Mouse (Mus musculus): ENCODE measurements at regions not wholly inside any gene's neighbourhood (a gene's known extent, or its start where the extent isn't known, plus 50 kb on each side); places are given as distances from the start of the nearest gene placed in this dataset.

DNA sequence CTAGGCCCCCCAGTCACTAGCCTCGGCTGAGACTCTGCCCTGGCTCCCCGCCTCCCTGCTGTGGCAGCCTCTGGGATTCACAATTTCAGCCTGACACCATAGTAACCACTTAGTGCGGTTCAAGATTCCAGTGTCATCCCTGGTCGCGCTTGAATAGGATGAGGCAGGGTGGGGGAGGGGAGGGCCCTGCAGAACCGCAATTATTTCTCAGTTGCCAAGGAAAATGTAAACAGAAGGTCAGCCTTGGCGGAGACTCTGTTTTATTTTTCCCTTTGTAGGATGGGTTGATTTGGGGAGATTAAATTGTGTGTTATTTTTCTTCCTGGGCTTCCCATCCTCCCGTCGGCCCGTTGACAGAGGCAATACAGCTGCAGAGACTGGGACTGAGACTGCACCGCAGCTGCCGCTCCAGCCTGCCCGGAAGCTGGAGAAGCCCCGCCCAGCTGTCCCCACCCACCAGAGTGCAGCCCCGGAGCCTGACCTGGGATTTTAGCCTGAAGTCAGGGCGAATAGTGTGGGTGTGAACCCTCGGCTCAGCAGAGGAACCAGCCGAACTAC lies 106.6 kb downstream of the Tpra1 start:
- 2% methylated on average over 18 of the region's 18 CpGs for WGBS
- H3K4me1 ChIP-seq: peaks cover 36% of the 10 kb centered on the region
- peaks cover 27% of the 10 kb centered on the region; the same call in 1 of the 2 replicates for H3K27me3 ChIP-seq
- no peak overlapping the region for H3K4me3 ChIP-seq
- peak overlapping the region; percentile 31 for H3K4me2 ChIP-seq (replicated peaks)
- peak; percentile 44 for ATAC-seq (replicated peaks)
- no peaks in the 10 kb centered on the region for H3K9me3 ChIP-seq
- H3K36me3 ChIP-seq: no peaks in the 10 kb centered on the region
- peak overlapping the region; percentile 62 for H3K27ac ChIP-seq (replicated peaks)
- no peak overlapping the region for H3K9ac ChIP-seq (replicated peaks)

DNA sequence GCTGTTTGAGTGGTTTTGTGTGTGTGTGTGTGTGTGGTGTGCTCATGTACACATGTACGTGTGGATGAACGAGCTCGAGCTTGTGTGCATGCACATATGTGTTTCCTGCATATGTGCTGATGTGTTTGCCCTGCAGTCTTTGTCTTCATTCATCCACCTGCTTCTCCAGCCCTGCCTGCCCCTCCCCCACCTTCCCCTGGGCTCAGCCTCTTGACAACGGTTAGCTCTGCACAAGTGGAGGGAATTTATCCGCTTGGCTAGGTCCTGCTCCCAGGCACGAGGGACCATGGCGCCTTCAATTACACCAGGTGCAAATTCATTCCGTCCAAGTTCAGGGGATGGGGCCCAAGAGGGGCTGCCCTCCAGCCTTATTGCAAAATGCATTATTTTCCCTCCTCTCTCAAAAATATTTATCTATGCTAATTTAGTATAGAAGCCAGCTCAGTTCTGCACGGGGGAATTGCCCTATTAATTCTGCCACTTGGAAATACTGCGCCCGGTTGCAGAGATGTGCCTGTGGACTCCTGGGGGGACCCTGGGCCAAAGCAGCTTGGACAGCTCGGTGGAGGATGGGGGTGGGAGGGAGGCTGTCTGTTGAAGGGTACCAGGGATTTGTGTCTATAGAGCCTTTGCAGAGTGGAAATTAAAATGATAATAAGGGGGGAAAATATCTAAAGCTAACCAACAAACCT lies 111.1 kb downstream of the Tpra1 start:
- Histone ChIP-seq H3K4me3 (no peak overlapping the region), H3K36me3 (no peaks in the 10 kb centered on the region), H3K27me3 (peaks cover 44% of the 10 kb centered on the region), H3K9ac (replicated peaks) (peak overlapping the region; percentile 2; the same call in 1 of the 2 replicates), H3K4me1 (peaks cover 30% of the 10 kb centered on the region), H3K27ac (replicated peaks) (peak overlapping the region; percentile 70), H3K4me2 (replicated peaks) (no peak overlapping the region), H3K9me3 (no peaks in the 10 kb centered on the region)
- ATAC-seq (replicated peaks): peak; percentile 46
- 12% methylated on average over 12 of the region's 12 CpGs for WGBS

DNA sequence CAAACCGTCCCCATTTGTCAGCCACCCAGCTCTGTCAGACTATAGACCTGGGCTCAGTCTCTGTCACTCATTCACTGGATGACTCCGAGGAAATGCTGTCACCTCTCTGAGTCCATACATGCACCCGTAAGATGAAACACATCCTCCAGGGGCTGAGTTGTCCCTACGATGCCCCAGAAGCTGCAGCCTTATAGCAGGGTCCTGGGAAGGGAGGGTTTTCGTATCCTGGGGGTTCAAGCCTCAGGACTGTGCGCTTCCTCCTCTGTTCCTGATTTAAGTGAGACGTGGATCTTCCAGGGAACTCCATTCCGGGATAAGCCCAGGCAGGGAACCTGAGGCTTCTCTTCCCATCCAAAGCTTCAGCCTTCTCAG lies 111.6 kb downstream of the Tpra1 start:
- Histone ChIP-seq H3K27me3 (peaks cover 49% of the 10 kb centered on the region), H3K4me3 (no peak overlapping the region), H3K9me3 (no peaks in the 10 kb centered on the region), H3K4me1 (peaks cover 25% of the 10 kb centered on the region), H3K4me2 (replicated peaks) (no peak overlapping the region), H3K36me3 (no peaks in the 10 kb centered on the region), H3K9ac (replicated peaks) (no peak overlapping the region), H3K27ac (replicated peaks) (peak overlapping the region; percentile 70)
- 55% methylated on average over 8 of the region's 8 CpGs for WGBS
- no peak for ATAC-seq (replicated peaks)

DNA sequence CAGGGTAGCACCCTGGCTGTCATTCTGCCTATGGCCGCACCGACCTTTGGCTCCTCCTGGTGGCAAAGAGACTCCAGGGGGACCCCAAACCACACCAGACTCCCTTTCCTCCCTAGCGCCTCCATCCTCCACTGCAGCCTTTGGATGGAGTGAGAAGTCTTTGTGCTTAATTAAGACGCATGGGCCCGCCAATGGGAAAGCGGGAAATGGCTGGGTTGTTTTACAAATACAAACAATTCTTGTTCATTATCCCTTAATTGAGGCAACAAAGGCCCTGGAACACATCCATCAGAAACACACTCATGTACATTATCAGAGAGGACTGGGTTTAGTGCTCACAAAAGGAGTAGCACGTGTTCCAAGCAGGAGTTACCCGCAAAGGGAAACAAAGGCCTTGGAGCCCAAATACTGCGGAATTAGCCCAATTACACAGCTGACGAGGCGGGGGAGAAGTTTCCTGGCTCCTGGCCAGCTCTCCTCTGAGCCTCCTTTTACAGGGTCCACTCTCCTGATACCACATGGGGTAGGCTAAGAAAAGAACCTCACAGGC lies 122.1 kb downstream of the Tpra1 start:
- Histone ChIP-seq H3K27ac (replicated peaks) (no peak overlapping the region), H3K4me2 (replicated peaks) (no peak overlapping the region), H3K9me3 (no peaks in the 10 kb centered on the region), H3K36me3 (no peaks in the 10 kb centered on the region), H3K4me3 (no peak overlapping the region), H3K9ac (replicated peaks) (no peak overlapping the region), H3K4me1 (peaks cover 16% of the 10 kb centered on the region), H3K27me3 (peaks cover 78% of the 10 kb centered on the region)
- WGBS: 8% methylated on average over 11 of the region's 11 CpGs
- ATAC-seq (replicated peaks): peak; percentile 76

DNA sequence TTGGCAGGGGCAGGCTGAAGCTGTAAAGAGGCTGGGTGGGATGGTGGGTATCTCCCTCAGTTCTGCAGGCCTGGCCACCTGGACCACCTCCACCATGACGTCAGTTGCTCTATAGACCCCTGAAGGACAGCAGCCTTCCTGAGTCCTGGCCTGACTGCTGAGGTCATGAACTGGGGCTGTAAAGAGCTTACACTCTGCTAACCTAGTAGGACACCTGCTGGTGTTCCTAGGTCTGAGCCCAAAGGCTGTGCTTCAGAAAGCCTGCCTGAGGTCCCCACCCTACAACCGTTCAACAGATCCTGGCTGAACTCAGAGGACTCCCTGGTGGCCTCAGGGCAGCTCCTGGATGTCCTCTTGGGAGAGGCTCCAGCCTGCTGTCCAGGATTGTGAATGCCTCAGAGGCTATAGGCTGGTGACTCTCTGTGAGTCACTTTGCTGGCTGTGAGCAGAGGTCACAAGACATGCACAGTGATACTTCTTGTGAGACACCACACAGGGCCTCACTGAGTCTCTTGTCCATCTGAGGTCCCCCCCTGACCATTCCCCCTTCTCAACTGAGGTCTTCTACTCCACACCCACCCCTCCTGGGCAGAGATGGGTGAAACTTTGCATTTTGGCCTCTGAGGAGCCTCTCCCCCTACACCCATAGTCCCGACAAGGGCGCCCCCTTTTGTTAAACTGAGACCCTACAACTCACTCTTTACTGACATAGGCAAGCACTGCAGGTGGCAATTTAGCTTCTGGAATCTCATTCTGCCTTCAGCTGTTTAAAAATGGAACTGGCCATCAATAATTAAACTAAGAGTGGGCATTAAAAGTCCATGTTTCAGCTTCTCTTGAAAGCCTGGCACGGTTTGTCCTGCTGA lies 131.6 kb downstream of the Tpra1 start:
- Histone ChIP-seq H3K9ac (replicated peaks) (no peak overlapping the region), H3K9me3 (no peaks in the 10 kb centered on the region), H3K4me3 (no peak overlapping the region), H3K27ac (replicated peaks) (0 out of 2 replicates have a peak overlapping the region, but pooled peaks have one; percentile 91), H3K27me3 (peaks cover 21% of the 10 kb centered on the region; the same call in 1 of the 2 replicates), H3K4me2 (replicated peaks) (no peak overlapping the region), H3K4me1 (peaks cover 23% of the 10 kb centered on the region), H3K36me3 (no peaks in the 10 kb centered on the region)
- no peak for ATAC-seq (replicated peaks)
- 52% methylated on average over 5 of the region's 5 CpGs for whole genome bisulfite sequencing

DNA sequence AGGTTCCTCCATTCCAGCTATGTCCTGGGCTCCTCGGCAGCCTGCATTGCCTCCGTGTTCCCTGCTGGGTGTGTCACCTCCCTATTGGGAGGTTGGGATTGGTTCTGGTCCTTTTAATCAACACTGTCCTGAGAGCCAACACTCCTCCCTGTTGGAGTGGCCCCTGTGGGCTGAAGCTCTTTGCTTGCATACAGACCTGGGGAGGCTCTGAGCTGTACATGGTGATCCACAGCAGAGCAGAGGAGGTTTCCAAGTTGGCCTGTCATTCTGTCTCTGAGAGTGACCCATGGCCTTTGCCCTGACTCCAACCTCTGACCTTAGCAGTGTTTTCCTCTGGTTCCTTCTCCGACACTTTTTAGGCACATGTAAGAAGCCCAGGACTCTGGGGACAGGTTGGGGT lies 132.4 kb downstream of the Tpra1 start:
- Histone ChIP-seq H3K27me3 (peaks cover 21% of the 10 kb centered on the region; the same call in 1 of the 2 replicates), H3K36me3 (no peaks in the 10 kb centered on the region), H3K27ac (replicated peaks) (peak overlapping the region; percentile 91), H3K4me1 (peaks cover 23% of the 10 kb centered on the region), H3K4me3 (no peak overlapping the region), H3K9me3 (no peaks in the 10 kb centered on the region), H3K4me2 (replicated peaks) (no peak overlapping the region), H3K9ac (replicated peaks) (no peak overlapping the region)
- 77% methylated on average over 3 of the region's 3 CpGs for WGBS
- no peak for ATAC-seq (replicated peaks)

DNA sequence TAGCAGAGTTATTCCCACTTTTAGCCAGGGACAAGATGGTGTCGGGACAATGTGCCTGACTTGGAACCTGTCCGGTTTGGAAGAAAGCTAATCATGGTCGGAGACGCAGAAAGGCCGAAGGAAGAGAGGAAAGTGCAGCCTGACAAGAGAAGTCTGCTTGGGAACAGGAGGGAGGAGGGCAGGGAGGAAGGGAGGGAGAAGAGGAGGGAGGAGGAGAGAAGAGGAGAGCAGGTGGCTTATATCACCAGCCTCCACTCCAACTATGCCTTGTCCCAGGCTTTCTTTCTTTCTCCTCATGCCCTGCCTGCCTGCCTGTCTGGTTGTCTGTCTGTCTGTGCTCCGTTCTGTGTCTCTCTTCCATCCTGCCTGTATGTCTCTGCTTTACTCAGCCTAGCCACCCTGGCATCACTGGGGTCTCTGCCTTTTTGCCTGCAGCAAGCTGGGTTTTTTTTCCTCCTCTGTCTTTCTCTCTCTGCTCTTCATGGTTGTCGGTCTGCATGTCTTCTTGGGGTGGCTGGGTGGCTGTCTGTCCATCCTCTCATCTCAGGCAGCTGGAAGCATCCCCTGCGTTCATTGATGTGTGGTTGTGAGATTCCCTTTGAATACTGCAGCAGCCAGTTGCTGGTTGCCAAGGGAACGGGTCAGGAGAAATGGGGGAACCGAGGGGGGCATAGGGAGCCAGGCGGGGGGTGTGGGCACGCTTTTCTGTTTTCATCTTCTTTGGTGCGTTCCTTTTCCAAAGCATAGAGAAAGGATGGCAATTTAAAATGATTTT lies 133.2 kb downstream of the Tpra1 start:
- Histone ChIP-seq H3K27ac (replicated peaks) (peak overlapping the region; percentile 91), H3K36me3 (no peaks in the 10 kb centered on the region), H3K4me2 (replicated peaks) (peak overlapping the region; percentile 37), H3K9me3 (no peaks in the 10 kb centered on the region), H3K27me3 (peaks cover 21% of the 10 kb centered on the region; the same call in 1 of the 2 replicates), H3K9ac (replicated peaks) (peak overlapping the region; percentile 31; the same call in 1 of the 2 replicates), H3K4me1 (peaks cover 23% of the 10 kb centered on the region), H3K4me3 (peak overlapping the region; percentile 7; the same call in 1 of the 2 replicates)
- WGBS: 24% methylated on average over 13 of the region's 13 CpGs
- peak; percentile 84 for ATAC-seq (replicated peaks)

DNA sequence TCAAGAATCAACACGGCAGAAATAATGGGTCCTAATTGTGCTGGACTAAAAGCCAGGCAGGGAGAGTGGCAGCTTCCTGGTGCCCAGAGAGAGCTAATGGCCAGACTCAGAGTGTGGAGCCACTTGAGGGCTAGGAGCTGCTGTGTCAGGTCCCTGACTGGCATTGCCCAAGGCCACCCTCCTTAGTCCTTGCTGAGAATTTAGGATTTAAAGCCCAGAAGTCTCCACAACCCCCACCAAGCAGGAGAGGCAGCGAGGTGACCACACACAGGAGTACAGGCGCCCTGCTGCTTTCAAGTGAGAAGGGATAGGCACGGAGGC lies 133.7 kb downstream of the Tpra1 start:
- H3K4me2 ChIP-seq (replicated peaks): peak overlapping the region; percentile 37
- H3K36me3 ChIP-seq: no peaks in the 10 kb centered on the region
- WGBS: 23% methylated on average over 4 of the region's 4 CpGs
- H3K9me3 ChIP-seq: no peaks in the 10 kb centered on the region
- peaks cover 21% of the 10 kb centered on the region; the same call in 1 of the 2 replicates for H3K27me3 ChIP-seq
- H3K4me1 ChIP-seq: peaks cover 23% of the 10 kb centered on the region
- peak overlapping the region; percentile 91 for H3K27ac ChIP-seq (replicated peaks)
- peak; percentile 59 for ATAC-seq (replicated peaks)
- 0 out of 2 replicates have a peak overlapping the region, but pooled peaks have one; percentile 7 for H3K4me3 ChIP-seq
- H3K9ac ChIP-seq (replicated peaks): no peak overlapping the region

DNA sequence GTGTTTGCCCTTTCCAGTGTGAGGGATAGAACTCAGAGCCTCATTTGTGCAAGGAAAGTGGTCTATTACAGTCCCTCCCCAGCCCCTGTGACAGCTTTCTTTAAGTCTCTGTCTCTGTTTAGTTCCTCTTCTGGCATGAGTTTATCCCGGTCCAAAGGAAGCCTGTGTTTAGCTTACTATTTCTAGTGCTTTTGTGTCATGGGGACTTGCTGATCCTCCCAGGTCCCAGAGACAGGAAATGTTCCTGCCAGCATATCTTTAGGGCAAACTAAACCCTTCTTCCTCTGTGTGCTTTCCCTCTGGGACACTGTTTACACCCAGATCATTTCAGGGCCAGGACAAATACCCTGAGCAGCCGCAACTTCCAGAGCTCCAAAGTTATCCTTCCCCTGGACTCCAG lies 135.3 kb downstream of the Tpra1 start:
- Histone ChIP-seq H3K9ac (replicated peaks) (no peak overlapping the region), H3K9me3 (no peaks in the 10 kb centered on the region), H3K4me2 (replicated peaks) (no peak overlapping the region), H3K27me3 (0 out of 2 replicates have a peak, but pooled peaks cover 10% of the 10 kb centered on the region), H3K36me3 (no peaks in the 10 kb centered on the region), H3K4me1 (peaks cover 23% of the 10 kb centered on the region), H3K4me3 (no peak overlapping the region), H3K27ac (replicated peaks) (peak overlapping the region; percentile 91; the same call in 1 of the 2 replicates)
- WGBS: 63% methylated on average over 2 of the region's 2 CpGs
- ATAC-seq (replicated peaks): no peak

DNA sequence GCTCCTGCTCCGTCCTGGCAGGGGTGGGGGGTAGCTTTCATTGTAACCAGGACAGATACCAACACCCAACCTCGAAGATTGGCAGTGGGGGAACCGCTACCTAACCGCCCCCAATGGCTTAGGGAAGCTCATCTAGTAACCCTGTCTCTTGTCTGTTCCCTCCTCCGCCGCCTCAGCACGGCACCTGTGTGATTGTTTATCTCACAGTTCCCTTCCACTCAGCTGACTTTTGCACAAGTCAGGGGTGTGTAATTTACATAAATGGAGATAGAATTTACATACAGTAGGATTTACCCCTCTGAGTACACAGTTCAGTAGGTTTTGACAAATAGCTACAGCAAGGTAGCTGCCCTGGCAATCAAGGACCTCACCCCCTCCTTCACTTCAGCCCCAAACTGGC lies 135.8 kb downstream of the Tpra1 start:
- H3K27ac ChIP-seq (replicated peaks): no peak overlapping the region
- no peak overlapping the region for H3K4me2 ChIP-seq (replicated peaks)
- H3K4me3 ChIP-seq: no peak overlapping the region
- no peak overlapping the region for H3K9ac ChIP-seq (replicated peaks)
- H3K4me1 ChIP-seq: peaks cover 23% of the 10 kb centered on the region
- 0 out of 2 replicates have a peak, but pooled peaks cover 9% of the 10 kb centered on the region for H3K27me3 ChIP-seq
- H3K9me3 ChIP-seq: no peaks in the 10 kb centered on the region
- ATAC-seq (replicated peaks): no peak
- WGBS: 59% methylated on average over 7 of the region's 7 CpGs
- no peaks in the 10 kb centered on the region for H3K36me3 ChIP-seq

DNA sequence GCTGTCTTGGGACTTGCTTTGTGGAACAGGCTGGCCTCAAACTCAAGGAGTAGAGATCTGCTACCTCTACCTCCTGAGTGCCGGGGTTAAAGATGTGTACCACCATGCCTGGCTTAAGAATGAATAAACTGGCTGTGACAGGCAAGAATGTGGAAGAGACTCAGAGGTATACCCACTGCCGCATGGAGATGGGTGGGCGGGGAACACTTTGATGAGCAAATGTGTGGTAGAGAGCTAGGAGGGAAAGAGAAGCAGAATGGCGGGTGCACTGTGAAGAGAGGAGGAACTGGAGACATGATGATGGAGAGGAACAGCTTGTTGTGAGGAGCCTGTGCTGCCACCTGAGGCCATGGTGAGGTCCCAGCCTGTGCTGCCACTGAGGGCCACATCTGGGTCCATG lies 138.9 kb downstream of the Tpra1 start:
- no peak for ATAC-seq (replicated peaks)
- Histone ChIP-seq H3K4me2 (replicated peaks) (no peak overlapping the region), H3K27me3 (no peaks in the 10 kb centered on the region), H3K27ac (replicated peaks) (no peak overlapping the region), H3K36me3 (no peaks in the 10 kb centered on the region), H3K4me3 (no peak overlapping the region), H3K9ac (replicated peaks) (no peak overlapping the region), H3K4me1 (peaks cover 4% of the 10 kb centered on the region), H3K9me3 (no peaks in the 10 kb centered on the region)
- 92% methylated on average over 4 of the region's 4 CpGs for WGBS
